Mouse (Mus musculus): ENCODE results near the gene Epm2a. TPM values are rescaled to one million over a fixed set of nuclear protein-coding genes. Genes with fewer than 3 reads are reported as not detected.
"Not testable (repeated sequence)": the region's sequence is repeated elsewhere in the genome, so short reads cannot be mapped to it uniquely, and the experiment has no call there.

Gene Epm2a
- 0.31 TPM in 2 replicates for polyA plus RNA-seq (2015; fragmentation: Nextera tagmentation; extraction: Ambion mirVana)

- peak; percentile 97 for ATAC-seq (ENCODE audit: insufficient number of reproducible peaks, low FRiP score, low TSS enrichment, low read depth)
- WGBS, result under 1% methylated on average over 90 of the region's 106 CpGs
- Histone ChIP-seq H3K9me3 (no peaks in the 10 kb centered on the region), H3K4me2 (peak within 1 kb of the TSS; percentile 69), H3K27ac (peak within 1 kb of the TSS; percentile 98), H3K36me3 (no peaks in the 10 kb centered on the region), H3K4me1 (no peaks in the 10 kb centered on the region), H3K27me3 (no peaks in the 10 kb centered on the region), H3K9ac (peak within 1 kb of the TSS; percentile 75), H3K4me3 (peak within 1 kb of the TSS; percentile 66)
These were observed at the start of gene Epm2a for GRCm38 (mm10) chr10:11343205-11344141. Gene Epm2a (plus strand): TSS chr10:11343404.

GRCm38 (mm10) chr10:11298418-11298817 lies 44.8 kb upstream of the Epm2a start:
- ATAC-seq (ENCODE audit: insufficient number of reproducible peaks, low FRiP score, low TSS enrichment, low read depth), result no peak

GRCm38 (mm10) chr10:11305365-11306053 lies 37.7 kb upstream of the Epm2a start:
- Histone ChIP-seq H3K36me3 (no peaks in the 10 kb centered on the region), H3K9ac (no peak overlapping the region), H3K4me2 (no peak overlapping the region), H3K9me3 (no peaks in the 10 kb centered on the region), H3K27ac (no peak overlapping the region), H3K4me3 (no peak overlapping the region), H3K27me3 (no peaks in the 10 kb centered on the region), H3K4me1 (0 out of 2 replicates have a peak, but pooled peaks cover 2% of the 10 kb centered on the region)
- ATAC-seq (ENCODE audit: insufficient number of reproducible peaks, low FRiP score, low TSS enrichment, low read depth), result no peak
- WGBS, result 37% methylated on average over 9 of the region's 9 CpGs

More at GRCm38 (mm10) chr10:11298418-11298817, 44.8 kb upstream of the Epm2a start:
- no peak overlapping the region for H3K4me2 ChIP-seq
- no peak overlapping the region for H3K9ac ChIP-seq
- WGBS, result 94% methylated on average over 6 of the region's 6 CpGs
- no peak overlapping the region for H3K27ac ChIP-seq
- H3K4me1 ChIP-seq, result 0 out of 2 replicates have a peak, but pooled peaks cover 3% of the 10 kb centered on the region
- H3K36me3 ChIP-seq, result peaks cover 4% of the 10 kb centered on the region; the same call in 1 of the 2 replicates
- H3K4me3 ChIP-seq, result no peak overlapping the region
- H3K27me3 ChIP-seq, result no peaks in the 10 kb centered on the region
- H3K9me3 ChIP-seq, result no peaks in the 10 kb centered on the region

GRCm38 (mm10) chr10:11306054-11306367 lies 37.2 kb upstream of the Epm2a start:
- Histone ChIP-seq H3K4me2 (no peak overlapping the region), H3K4me1 (0 out of 2 replicates have a peak, but pooled peaks cover 2% of the 10 kb centered on the region), H3K36me3 (no peaks in the 10 kb centered on the region), H3K27ac (no peak overlapping the region), H3K27me3 (no peaks in the 10 kb centered on the region), H3K9ac (no peak overlapping the region), H3K4me3 (no peak overlapping the region), H3K9me3 (no peaks in the 10 kb centered on the region)
- 31% methylated on average over 2 of the region's 2 CpGs for WGBS
- no peak for ATAC-seq (ENCODE audit: insufficient number of reproducible peaks, low FRiP score, low TSS enrichment, low read depth)

- no peak overlapping the region for H3K4me3 ChIP-seq
- H3K36me3 ChIP-seq, result no peaks in the 10 kb centered on the region
- no peak overlapping the region for H3K27ac ChIP-seq
- H3K4me1 ChIP-seq, result 0 out of 2 replicates have a peak, but pooled peaks cover 2% of the 10 kb centered on the region
- no peak overlapping the region for H3K4me2 ChIP-seq
- no peaks in the 10 kb centered on the region for H3K27me3 ChIP-seq
- 74% methylated on average over 1 of the region's 1 CpGs for WGBS
- H3K9ac ChIP-seq, result no peak overlapping the region
- H3K9me3 ChIP-seq, result no peaks in the 10 kb centered on the region
- no peak for ATAC-seq (ENCODE audit: insufficient number of reproducible peaks, low FRiP score, low TSS enrichment, low read depth)
These were observed 33.3 kb upstream of the Epm2a start for GRCm38 (mm10) chr10:11309866-11310265.

- Histone ChIP-seq H3K4me3 (no peak overlapping the region), H3K27me3 (no peaks in the 10 kb centered on the region), H3K4me2 (no peak overlapping the region), H3K9ac (no peak overlapping the region), H3K27ac (no peak overlapping the region), H3K9me3 (no peaks in the 10 kb centered on the region), H3K36me3 (no peaks in the 10 kb centered on the region), H3K4me1 (0 out of 2 replicates have a peak, but pooled peaks cover 2% of the 10 kb centered on the region)
- ATAC-seq (ENCODE audit: insufficient number of reproducible peaks, low FRiP score, low TSS enrichment, low read depth), result no peak
These were observed 32.7 kb upstream of the Epm2a start for GRCm38 (mm10) chr10:11310481-11310880.

GRCm38 (mm10) chr10:11317856-11318454 lies 25.2 kb upstream of the Epm2a start:
- H3K9me3 ChIP-seq; H3K4me2 ChIP-seq; H3K4me1 ChIP-seq; H3K4me3 ChIP-seq; ATAC-seq (ENCODE audit: insufficient number of reproducible peaks, low FRiP score, low TSS enrichment, low read depth); H3K36me3 ChIP-seq; H3K27me3 ChIP-seq; H3K9ac ChIP-seq; H3K27ac ChIP-seq: not testable (repeated sequence)

GRCm38 (mm10) chr10:11319446-11319970 lies 23.7 kb upstream of the Epm2a start:
- Histone ChIP-seq H3K4me3 (no peak overlapping the region), H3K4me2 (no peak overlapping the region), H3K9ac (no peak overlapping the region), H3K9me3 (no peaks in the 10 kb centered on the region), H3K27ac (no peak overlapping the region), H3K36me3 (no peaks in the 10 kb centered on the region), H3K27me3 (no peaks in the 10 kb centered on the region), H3K4me1 (no peaks in the 10 kb centered on the region)
- WGBS, result 76% methylated on average over 1 of the region's 1 CpGs
- no peak for ATAC-seq (ENCODE audit: insufficient number of reproducible peaks, low FRiP score, low TSS enrichment, low read depth)

GRCm38 (mm10) chr10:11322316-11322715 lies 20.9 kb upstream of the Epm2a start:
- H3K4me1 ChIP-seq, result no peaks in the 10 kb centered on the region
- H3K27ac ChIP-seq, result no peak overlapping the region
- ATAC-seq (ENCODE audit: insufficient number of reproducible peaks, low FRiP score, low TSS enrichment, low read depth), result no peak
- H3K9me3 ChIP-seq, result no peaks in the 10 kb centered on the region
- no peak overlapping the region for H3K4me3 ChIP-seq
- no peak overlapping the region for H3K4me2 ChIP-seq
- 76% methylated on average over 7 of the region's 7 CpGs for WGBS
- no peak overlapping the region for H3K9ac ChIP-seq
- no peaks in the 10 kb centered on the region for H3K27me3 ChIP-seq
- H3K36me3 ChIP-seq, result no peaks in the 10 kb centered on the region

GRCm38 (mm10) chr10:11323202-11323898 lies 19.9 kb upstream of the Epm2a start:
- H3K4me1 ChIP-seq, result no peaks in the 10 kb centered on the region
- H3K27me3 ChIP-seq, result no peaks in the 10 kb centered on the region
- H3K9ac ChIP-seq, result no peak overlapping the region
- no peaks in the 10 kb centered on the region for H3K9me3 ChIP-seq
- WGBS, result 68% methylated on average over 4 of the region's 4 CpGs
- no peak overlapping the region for H3K4me2 ChIP-seq
- no peaks in the 10 kb centered on the region for H3K36me3 ChIP-seq
- ATAC-seq (ENCODE audit: insufficient number of reproducible peaks, low FRiP score, low TSS enrichment, low read depth), result no peak
- no peak overlapping the region for H3K4me3 ChIP-seq
- H3K27ac ChIP-seq, result no peak overlapping the region

- Histone ChIP-seq H3K27ac (no peak overlapping the region), H3K4me3 (no peak overlapping the region), H3K4me1 (no peaks in the 10 kb centered on the region), H3K9ac (no peak overlapping the region), H3K4me2 (no peak overlapping the region), H3K36me3 (no peaks in the 10 kb centered on the region), H3K9me3 (no peaks in the 10 kb centered on the region), H3K27me3 (no peaks in the 10 kb centered on the region)
- WGBS, result 89% methylated on average over 3 of the region's 3 CpGs
- ATAC-seq (ENCODE audit: insufficient number of reproducible peaks, low FRiP score, low TSS enrichment, low read depth), result no peak
These were observed 16.7 kb upstream of the Epm2a start for GRCm38 (mm10) chr10:11326526-11326925.
